Mouse (Mus musculus) gastrocnemius, postnatal 36 days (tissue): Measurements from ENCODE around the gene Fbh1. TPM values are rescaled to one million over a fixed set of nuclear protein-coding genes. Genes with fewer than 3 reads are reported as not detected.

Experiments
- total RNA-seq, 2 experiments: library from RNA; stranded (reverse); gene quantifications; 2 replicates each; pipeline ENCODE4 v1.2.3; 2021

Fbh1 gene
- total RNA-seq, 2 experiments from 2014 or later = 26.3 to 30.5 TPM

Other genes with a start within 250 kb of the Fbh1 start
- gene Pfkfb3, start 223.5 kb downstream of the Fbh1 start, total RNA-seq = 100 to 1,000 TPM; 128 to 161 TPM
- gene Rbm17, start 173.4 kb downstream of the Fbh1 start, total RNA-seq = 10 to 100 TPM; 45.3 to 53.5 TPM
- gene Gm17490, start 151.3 kb downstream of the Fbh1 start, total RNA-seq = not detected
- under 1 TPM; 0.41 to 0.69 TPM for gene Il2ra, start 134.8 kb downstream of the Fbh1 start, total RNA-seq
- 10 to 100 TPM; 16.5 to 27.2 TPM for gene Il15ra, start 72.3 kb downstream of the Fbh1 start, total RNA-seq
- 10 to 100 TPM; 21.9 to 24.9 TPM for gene Ankrd16, start 294 bp upstream of the Fbh1 start, total RNA-seq